ENCODE assay signal across 9 mouse cellular contexts in the genomic region with DNA sequence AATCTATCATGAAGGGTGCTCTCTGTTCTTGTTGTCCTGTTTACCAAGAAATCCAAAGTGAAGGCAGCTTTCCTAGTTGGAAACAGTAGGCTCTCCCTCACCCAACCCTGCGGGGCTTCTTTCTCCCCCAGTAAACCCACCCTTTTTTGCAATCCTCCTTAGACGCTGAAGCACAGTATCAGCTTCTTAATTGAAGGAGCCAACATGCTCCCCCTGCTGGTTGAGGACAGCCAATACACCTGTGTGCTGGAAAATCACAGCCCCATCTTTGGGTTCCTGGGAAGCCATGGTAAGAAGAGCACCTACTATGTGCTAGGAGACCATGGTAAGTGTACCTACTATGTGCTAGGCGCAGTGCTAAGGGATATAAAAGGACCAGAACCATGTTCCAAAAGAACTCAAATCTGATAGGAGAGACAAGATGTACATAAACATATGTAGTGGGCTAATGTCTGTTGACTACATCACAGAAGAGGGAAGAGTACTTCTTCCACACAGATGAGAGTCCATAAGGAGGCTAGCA. TPM values are rescaled to one million over a fixed set of nuclear protein-coding genes. Genes with fewer than 3 reads are reported as not detected.
A peak's percentile ranks its signal among the peaks of the same experiment; 100 is the strongest.
DNase-seq lines count a peak whose midpoint lies in the region; ATAC-seq and TF ChIP-seq lines count a peak whose summit lies in the region.
"Had no signal": no experiment of that assay in that cellular context is flagged by ENCODE, and none has a peak within 500 bp of the region (broad histone marks: within the 10 kb centered on the region; RNA-seq: fewer than 3 reads in every experiment).

No protein-coding gene starts in this region.

- H3K4me1 ChIP-seq in E14TG2a.4 (replicated peaks; ENCODE audit: low read depth, low read length): peaks cover 18% of the 10 kb centered on the region
- H3K4me1 ChIP-seq in embryonic facial prominence, embryonic 10.5 days: peaks cover 20% of the 10 kb centered on the region
- no peaks in the 10 kb centered on the region for H3K4me1 ChIP-seq in limb, embryonic 14.5 days (ENCODE audit: control insufficient read depth, insufficient read depth, low read length)
- H3K4me1 ChIP-seq: megakaryocyte, embryonic 14.5 days had no signal

- H3K9ac ChIP-seq in limb, embryonic 14.5 days (ENCODE audit: low read depth, low read length, severe bottlenecking): no peak overlapping the region

- peak overlapping the region; percentile 36; the same call in 1 of the 2 replicates for H3K27ac ChIP-seq in layer of hippocampus, adult 2 months
- no peak overlapping the region for H3K27ac ChIP-seq in embryonic facial prominence, embryonic 10.5 days (replicated peaks)
- H3K27ac ChIP-seq in limb, embryonic 14.5 days (replicated peaks; ENCODE audit: low read depth, low read length): no peak overlapping the region

- H3K4me2 ChIP-seq in limb, embryonic 14.5 days (replicated peaks; ENCODE audit: low read depth, low read length, severe bottlenecking): no peak overlapping the region

- no peak overlapping the region for H3K4me3 ChIP-seq in layer of hippocampus, adult 2 months
- no peak overlapping the region for H3K4me3 ChIP-seq in E14TG2a.4 (replicated peaks; ENCODE audit: low read length)
- H3K4me3 ChIP-seq in embryonic facial prominence, embryonic 10.5 days: no peak overlapping the region
- H3K4me3 ChIP-seq in limb, embryonic 14.5 days (replicated peaks; ENCODE audit: low read length): no peak overlapping the region
- H3K4me3 ChIP-seq: megakaryocyte, embryonic 14.5 days had no signal

- 15% methylated on average over 3 of the region's 3 CpGs for WGBS in embryonic facial prominence, embryonic 10.5 days
- 9% methylated on average over 3 of the region's 3 CpGs for WGBS in limb, embryonic 14.5 days

- TF ChIP-seq CTCF in layer of hippocampus, adult 2 months (conservative IDR thresholded peaks at IDR 0.05): peak; percentile 95
- TF ChIP-seq CTCF in E14TG2a.4 (conservative IDR thresholded peaks at IDR 0.05; ENCODE audit: low read length): peak; percentile 94

- H3K36me3 ChIP-seq in E14TG2a.4 (ENCODE audit: insufficient read depth, low read length): no peaks in the 10 kb centered on the region
- no peaks in the 10 kb centered on the region for H3K36me3 ChIP-seq in embryonic facial prominence, embryonic 10.5 days (replicated peaks)
- no peaks in the 10 kb centered on the region for H3K36me3 ChIP-seq in limb, embryonic 14.5 days (ENCODE audit: control insufficient read depth, insufficient read depth, low read length)

- TF ChIP-seq POLR2A in limb, embryonic 14.5 days (IDR thresholded peaks at IDR 0.05; ENCODE audit: borderline replicate concordance, extremely low read depth, insufficient read depth, insufficient read length): no peak

- peak in 1 of 2 experiments; percentile 59 for DNase-seq in layer of hippocampus, adult 2 months (ENCODE audit: low spot score in 2 of 2)
- DNase-seq in layer of hippocampus, adult 9-10 months (ENCODE audit: low spot score): no peak
- DNase-seq in R1 (ENCODE audit: low read depth, low spot score): peak; percentile 77
- DNase-seq in embryonic facial prominence, embryonic 10.5 days (ENCODE audit: low spot score): peak; percentile 57
- DNase-seq in limb, embryonic 14.5 days (ENCODE audit: low spot score): peak; percentile 49
- peak; percentile 8 for DNase-seq in yolk sac, embryonic 10.5 days (ENCODE audit: low spot score)

- H3K9me3 ChIP-seq in E14TG2a.4 (ENCODE audit: low read length): no peaks in the 10 kb centered on the region
- H3K9me3 ChIP-seq in embryonic facial prominence, embryonic 10.5 days: no peaks in the 10 kb centered on the region
- H3K9me3 ChIP-seq in limb, embryonic 14.5 days (ENCODE audit: control insufficient read depth, low read length): no peaks in the 10 kb centered on the region
- H3K9me3 ChIP-seq: megakaryocyte, embryonic 14.5 days had no signal

- ATAC-seq in limb, embryonic 14.5 days (ENCODE audit: low FRiP score, low read depth): no peak

- H3K27me3 ChIP-seq in E14TG2a.4 (ENCODE audit: insufficient read depth, low read length): 0 out of 2 replicates have a peak, but pooled peaks cover 4% of the 10 kb centered on the region
- no peaks in the 10 kb centered on the region for H3K27me3 ChIP-seq in embryonic facial prominence, embryonic 10.5 days (replicated peaks; ENCODE audit: low read depth, poor library complexity, severe bottlenecking)
- no peaks in the 10 kb centered on the region for H3K27me3 ChIP-seq in limb, embryonic 14.5 days (ENCODE audit: control insufficient read depth, insufficient read depth, low read length)

RNA-seq across cellular contexts. Expression of gene Crtac1, which starts 12.4 kb away (rescaled TPM):
- 100 to 1,000 TPM in 1 of 2 experiments, 10 to 100 TPM in 1; 83.8 to 104 TPM for total RNA-seq in layer of hippocampus, adult 2 months (2021)
- polyA plus RNA-seq in embryonic facial prominence, embryonic 10.5 days (2016; fragmentation: Nextera tagmentation; extraction: Ambion mirVana): 7.1 and 8.8 TPM in 2 replicates
- 3.4 and 3.6 TPM in 2 replicates for polyA plus RNA-seq in limb, embryonic 14.5 days (2012; rRNA removed)
- polyA plus RNA-seq in limb, embryonic 14.5 days (2014; fragmentation: Nextera tagmentation; extraction: Ambion mirVana): 3.1 and 3.5 TPM in 2 replicates
- total RNA-seq: heart, adult 18-20 months had no signal
